Mouse (Mus musculus) embryonic facial prominence, embryonic 11.5 days (tissue): Measurements from ENCODE around the gene Plscr1. TPM values are rescaled to one million over a fixed set of nuclear protein-coding genes. Genes with fewer than 3 reads are reported as not detected.

Experiments
- ATAC-seq: fragments of 200-750 bp; cut with Nextera tagmentation; replicated peaks from 2 replicates; pipeline ENCODE4 v1.8.0; 2017; ENCODE audit warnings: low read depth; ENCODE audit not compliant: insufficient number of reproducible peaks, low FRiP score, low TSS enrichment
- DNase-seq: peaks from one replicate; pipeline ENCODE4 v3.0.0-alpha.2; 2015; ENCODE audit warnings: low spot score
- H3K27ac ChIP-seq: fragments of 300-500 bp; sonication (generic); replicated peaks from 2 replicates; pipeline ENCODE4 v1.5.1; 2014; ENCODE audit warnings: mild to moderate bottlenecking, low read depth, low read length, control low read depth
- H3K27me3 ChIP-seq: fragments of 300-500 bp; sonication (generic); 2 replicates; pipeline ENCODE4 v1.6.1; 2014; ENCODE audit warnings: mild to moderate bottlenecking, low read length, moderate library complexity, mixed read lengths; ENCODE audit not compliant: control insufficient read depth, insufficient read depth
- H3K36me3 ChIP-seq: fragments of 300-500 bp; sonication (generic); replicated peaks from 2 replicates; pipeline ENCODE4 v1.6.1; 2014; ENCODE audit warnings: low read depth, mild to moderate bottlenecking, low read length, moderate library complexity, mixed read lengths; ENCODE audit not compliant: control insufficient read depth, insufficient read depth
- H3K4me1 ChIP-seq: fragments of 300-500 bp; sonication (generic); 2 replicates; pipeline ENCODE4 v1.6.1; 2014; ENCODE audit warnings: low read length, mixed read lengths; ENCODE audit not compliant: control insufficient read depth, insufficient read depth
- H3K4me2 ChIP-seq: fragments of 300-500 bp; sonication (generic); 2 replicates; pipeline ENCODE4 v1.6.1; 2014; ENCODE audit warnings: low read depth, mild to moderate bottlenecking, control low read depth, low read length, moderate library complexity
- H3K4me3 ChIP-seq: fragments of 300-500 bp; sonication (generic); 2 replicates; pipeline ENCODE4 v1.5.1; 2014; ENCODE audit warnings: low read depth, low read length, control low read depth
- H3K9ac ChIP-seq: fragments of 300-500 bp; sonication (generic); replicated peaks from 2 replicates; pipeline ENCODE4 v1.6.1; 2014; ENCODE audit warnings: mild to moderate bottlenecking, control low read depth, low read length
- H3K9me3 ChIP-seq: fragments of 300-500 bp; sonication (generic); replicated peaks from 2 replicates; pipeline ENCODE4 v1.6.1; 2016; ENCODE audit warnings: mild to moderate bottlenecking, low read length, inconsistent platforms, mixed read lengths; ENCODE audit not compliant: control insufficient read depth
- WGBS: fragments of 180-500 bp; shearing (Covaris S2); extraction: QIAGEN DNeasy Blood & Tissue Kit; methylation state at CpG from one replicate; pipeline ENCODE4 v1.1.7; 2014; 5-methylcytosine and 5-hydroxymethylcytosine counted together
- polyA plus RNA-seq: library from polyadenylated mRNA; unstranded; fragments of >200 nt; fragmentation: Nextera tagmentation; extraction: Ambion mirVana; gene quantifications from 2 replicates; pipeline ENCODE4 v1.2.1, GENCODE M21; 2014

Gene Plscr1
- polyA plus RNA-seq, 1 experiment from 2014 or later, result 37.1 TPM

- no peaks in the 10 kb centered on the region for H3K4me1 ChIP-seq
- 79% methylated on average over 2 of the region's 2 CpGs for WGBS
- no peak overlapping the region for H3K9ac ChIP-seq
- no peaks in the 10 kb centered on the region for H3K27me3 ChIP-seq
- no peaks in the 10 kb centered on the region for H3K36me3 ChIP-seq
- H3K4me2 ChIP-seq, result no peak overlapping the region
- DNase-seq, result no peak
- no peak for ATAC-seq
- H3K27ac ChIP-seq, result no peak overlapping the region
- no peak overlapping the region for H3K4me3 ChIP-seq
- no peaks in the 10 kb centered on the region for H3K9me3 ChIP-seq
Measured at GRCm38 (mm10) chr9:92293560-92294548, 44.3 kb downstream of the Plscr1 start.

GRCm38 (mm10) chr9:92298288-92298687, 48.7 kb downstream of the Plscr1 start:
- WGBS, result 83% methylated on average over 1 of the region's 1 CpGs
- H3K27me3 ChIP-seq, result no peaks in the 10 kb centered on the region
- DNase-seq, result no peak
- H3K36me3 ChIP-seq, result no peaks in the 10 kb centered on the region
- no peak overlapping the region for H3K27ac ChIP-seq
- H3K9ac ChIP-seq, result no peak overlapping the region
- no peak for ATAC-seq
- no peaks in the 10 kb centered on the region for H3K4me1 ChIP-seq
- no peak overlapping the region for H3K4me3 ChIP-seq
- no peaks in the 10 kb centered on the region for H3K9me3 ChIP-seq
- H3K4me2 ChIP-seq, result no peak overlapping the region

DNA sequence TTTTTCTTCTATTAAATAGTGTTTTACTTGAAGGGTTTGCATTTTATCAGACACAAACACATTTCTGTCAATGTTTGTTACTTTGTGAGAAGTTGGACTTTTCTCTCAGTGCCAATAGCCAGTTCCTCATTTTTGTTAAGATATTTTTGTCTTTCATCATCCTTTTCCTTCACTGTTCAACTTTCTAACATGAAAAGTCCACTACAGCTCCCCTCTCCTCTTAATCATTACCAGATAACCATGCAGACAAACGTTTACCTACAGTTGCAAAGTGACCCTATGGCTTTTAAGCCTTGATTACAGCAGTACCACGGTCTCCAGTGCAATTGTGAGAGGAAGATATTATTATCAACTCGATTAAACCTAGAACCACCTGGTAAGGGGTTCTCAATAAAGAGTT, 51.7 kb downstream of the Plscr1 start:
- WGBS, result 38% methylated on average over 3 of the region's 3 CpGs
- Histone ChIP-seq H3K36me3 (no peaks in the 10 kb centered on the region), H3K4me1 (no peaks in the 10 kb centered on the region), H3K9ac (no peak overlapping the region), H3K9me3 (no peaks in the 10 kb centered on the region), H3K27ac (no peak overlapping the region), H3K27me3 (no peaks in the 10 kb centered on the region), H3K4me2 (no peak overlapping the region), H3K4me3 (no peak overlapping the region)
- ATAC-seq (no peak), DNase-seq (no peak)

DNA sequence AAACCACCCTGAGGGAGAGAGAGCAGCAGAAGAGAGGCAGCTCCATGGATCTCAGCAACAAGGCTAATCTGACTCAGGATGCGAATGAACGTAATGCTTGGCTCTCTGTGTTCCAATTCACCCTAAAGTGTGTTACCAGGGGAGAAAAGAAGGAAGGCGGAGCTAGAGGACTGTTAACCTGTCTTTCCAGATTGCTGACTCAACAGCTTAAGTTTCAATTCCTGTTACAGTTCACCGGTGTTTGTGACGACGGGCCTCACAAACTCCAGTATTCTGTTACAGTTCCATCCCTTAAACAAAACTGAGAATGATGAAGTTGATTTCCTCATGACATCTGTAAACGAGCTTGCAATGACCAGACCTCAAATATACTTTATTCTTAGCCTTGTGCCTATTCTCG, 55.5 kb downstream of the Plscr1 start:
- Histone ChIP-seq H3K36me3 (no peaks in the 10 kb centered on the region), H3K9ac (no peak overlapping the region), H3K4me2 (no peak overlapping the region), H3K4me3 (no peak overlapping the region), H3K27me3 (no peaks in the 10 kb centered on the region), H3K4me1 (no peaks in the 10 kb centered on the region), H3K9me3 (no peaks in the 10 kb centered on the region), H3K27ac (no peak overlapping the region)
- WGBS, result 68% methylated on average over 8 of the region's 8 CpGs
- ATAC-seq (no peak), DNase-seq (no peak)

- H3K9ac ChIP-seq, result no peak overlapping the region
- H3K27ac ChIP-seq, result no peak overlapping the region
- H3K36me3 ChIP-seq, result no peaks in the 10 kb centered on the region
- H3K4me3 ChIP-seq, result no peak overlapping the region
- 75% methylated on average over 8 of the region's 8 CpGs for WGBS
- no peaks in the 10 kb centered on the region for H3K9me3 ChIP-seq
- DNase-seq (no peak), ATAC-seq (no peak)
- no peak overlapping the region for H3K4me2 ChIP-seq
- H3K27me3 ChIP-seq, result no peaks in the 10 kb centered on the region
- no peaks in the 10 kb centered on the region for H3K4me1 ChIP-seq
Measured at GRCm38 (mm10) chr9:92305620-92306220, 56.2 kb downstream of the Plscr1 start.

DNA sequence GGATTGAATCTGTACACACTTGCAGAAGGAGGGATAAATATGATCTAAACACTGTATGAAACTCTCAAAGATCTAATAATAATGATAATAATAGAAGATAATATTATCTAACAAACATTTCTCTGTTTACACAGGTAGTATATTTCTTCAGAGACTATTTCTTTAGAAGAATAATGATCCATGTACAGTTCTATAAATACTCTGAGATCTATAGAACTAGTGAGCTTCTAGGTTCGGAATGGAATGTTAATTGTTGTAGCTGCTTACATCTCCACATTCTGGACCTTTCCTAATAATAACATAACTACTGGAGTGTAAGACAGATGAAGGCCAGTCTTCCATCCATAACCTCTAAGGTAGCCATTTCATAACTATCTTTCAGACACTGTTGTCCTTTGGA, 59.5 kb downstream of the Plscr1 start, which contains the start of gene 1700057G04Rik:
1700057G04Rik (plus strand) TSS at position 301 of the 400 bp plus-strand sequence.
- no peaks in the 10 kb centered on the region for H3K36me3 ChIP-seq
- H3K27ac ChIP-seq, result no peak within 1 kb of the TSS
- no peak within 1 kb of the TSS for H3K9ac ChIP-seq
- ATAC-seq (no peak), DNase-seq (no peak)
- no peak within 1 kb of the TSS for H3K4me3 ChIP-seq
- H3K9me3 ChIP-seq, result no peaks in the 10 kb centered on the region
- H3K27me3 ChIP-seq, result no peaks in the 10 kb centered on the region
- 77% methylated on average over 1 of the region's 1 CpGs for WGBS
- H3K4me1 ChIP-seq, result no peaks in the 10 kb centered on the region
- no peak within 1 kb of the TSS for H3K4me2 ChIP-seq

GRCm38 (mm10) chr9:92316791-92317190, 67.2 kb downstream of the Plscr1 start:
- no peak overlapping the region for H3K27ac ChIP-seq
- no peak for DNase-seq
- H3K4me1 ChIP-seq, result no peaks in the 10 kb centered on the region
- no peaks in the 10 kb centered on the region for H3K27me3 ChIP-seq
- H3K9me3 ChIP-seq, result no peaks in the 10 kb centered on the region
- H3K4me2 ChIP-seq, result no peak overlapping the region
- H3K9ac ChIP-seq, result no peak overlapping the region
- no peaks in the 10 kb centered on the region for H3K36me3 ChIP-seq
- no peak for ATAC-seq
- 83% methylated on average over 3 of the region's 3 CpGs for WGBS
- no peak overlapping the region for H3K4me3 ChIP-seq
